33 mouse cellular contexts compared by ENCODE assay signal in genomic region chr12:77135067-77135466, GRCm38 (mm10).
"Had no signal": no experiment of that assay in that cellular context is flagged by ENCODE, and none has a peak within 500 bp of the region (broad histone marks: within the 10 kb centered on the region; RNA-seq: fewer than 3 reads in every experiment).

No protein-coding gene starts in this region.

- H3K4me1 ChIP-seq: heart, embryonic 15.5 days; hindbrain, embryonic 10.5 days; hindbrain, embryonic 12.5 days; hindbrain, embryonic 13.5 days; hindbrain, embryonic 15.5 days; intestine, embryonic 15.5 days had no signal

- H3K4me3 ChIP-seq: heart, embryonic 10.5 days; heart, embryonic 15.5 days; hindbrain, embryonic 10.5 days; hindbrain, embryonic 12.5 days; hindbrain, embryonic 13.5 days; hindbrain, embryonic 15.5 days; intestine, embryonic 15.5 days; kidney, embryonic 15.5 days; layer of hippocampus, adult 2 months; left cerebral cortex, adult 2 months had no signal

- ATAC-seq: hindbrain, embryonic 16.5 days; hindbrain, postnatal 0 days; inflammation-experienced regulatory T-cells, adult 6 months; intestine, embryonic 16.5 days had no signal

- H3K9ac ChIP-seq: heart, embryonic 15.5 days; hindbrain, embryonic 12.5 days; hindbrain, embryonic 13.5 days; hindbrain, embryonic 14.5 days; hindbrain, embryonic 15.5 days; intestine, embryonic 15.5 days; kidney, embryonic 15.5 days had no signal

- H3K27me3 ChIP-seq: heart, embryonic 15.5 days; hindbrain, embryonic 12.5 days; hindbrain, embryonic 13.5 days; hindbrain, embryonic 15.5 days; intestine, embryonic 15.5 days; kidney, embryonic 15.5 days had no signal

- H3K27ac ChIP-seq: heart, embryonic 15.5 days; hindbrain, embryonic 10.5 days; hindbrain, embryonic 12.5 days; hindbrain, embryonic 13.5 days; hindbrain, embryonic 14.5 days; hindbrain, embryonic 15.5 days; hindbrain, postnatal 0 days; intestine, embryonic 15.5 days; kidney, embryonic 15.5 days; kidney, postnatal 0 days; layer of hippocampus, adult 2 months; left cerebral cortex, adult 2 months had no signal

- DNase-seq: heart, postnatal 10 days; heart, postnatal 14 days; heart, postnatal 36 days; heart, postnatal 4 days; kidney, adult 11 months; kidney, adult 18-20 months; kidney, adult 2 months; kidney, adult 8-10 months; kidney, adult 9 months; kidney, postnatal 10 days; kidney, postnatal 14 days; kidney, postnatal 25 days; kidney, postnatal 36 days; kidney, postnatal 4 days; layer of hippocampus, adult 9-11 months; layer of hippocampus, postnatal 36 days had no signal

- H3K36me3 ChIP-seq: heart, embryonic 10.5 days; heart, embryonic 15.5 days; hindbrain, embryonic 10.5 days; hindbrain, embryonic 12.5 days; hindbrain, embryonic 13.5 days; hindbrain, embryonic 15.5 days; intestine, embryonic 15.5 days; kidney, embryonic 15.5 days had no signal

- H3K9me3 ChIP-seq: heart, embryonic 10.5 days; heart, embryonic 15.5 days; hindbrain, embryonic 10.5 days; hindbrain, embryonic 12.5 days; hindbrain, embryonic 13.5 days; hindbrain, embryonic 15.5 days; intestine, embryonic 15.5 days; kidney, embryonic 15.5 days had no signal

- H3K4me2 ChIP-seq: heart, embryonic 11.5 days; heart, embryonic 15.5 days; hindbrain, embryonic 12.5 days; hindbrain, embryonic 13.5 days; hindbrain, embryonic 14.5 days; hindbrain, embryonic 15.5 days; intestine, embryonic 15.5 days; kidney, embryonic 15.5 days had no signal
